Mouse (Mus musculus): Measurements from ENCODE around the gene Gdpgp1. TPM values are rescaled to one million over a fixed set of nuclear protein-coding genes. Genes with fewer than 3 reads are reported as not detected.

Gdpgp1 gene
- polyA plus RNA-seq, 1 experiment from 2014 or later, result 4.6 TPM

GRCm38 (mm10) chr7:80221179-80221750 lies 11.4 kb upstream of the Gdpgp1 start:
- no peaks in the 10 kb centered on the region for H3K9me3 ChIP-seq (ENCODE audit: control insufficient read depth, low read length)
- no peak for DNase-seq (ENCODE audit: low spot score)
- H3K36me3 ChIP-seq (ENCODE audit: control insufficient read depth, insufficient read depth, low read length), result peaks cover 22% of the 10 kb centered on the region
- H3K4me3 ChIP-seq (ENCODE audit: low read depth, low read length), result no peak overlapping the region
- H3K4me2 ChIP-seq (ENCODE audit: low read depth, severe bottlenecking), result no peak overlapping the region
- no peak overlapping the region for H3K27ac ChIP-seq (replicated peaks; ENCODE audit: low read depth, low read length)
- WGBS, result 90% methylated on average over 4 of the region's 4 CpGs
- no peaks in the 10 kb centered on the region for H3K27me3 ChIP-seq (ENCODE audit: control insufficient read depth, insufficient read depth, low read length)
- ATAC-seq (ENCODE audit: insufficient number of reproducible peaks, low FRiP score, low TSS enrichment, low read depth), result no peak
- no peak overlapping the region for H3K9ac ChIP-seq (ENCODE audit: low read length)
- no peaks in the 10 kb centered on the region for H3K4me1 ChIP-seq (ENCODE audit: control insufficient read depth, insufficient read depth, low read length)

DNA sequence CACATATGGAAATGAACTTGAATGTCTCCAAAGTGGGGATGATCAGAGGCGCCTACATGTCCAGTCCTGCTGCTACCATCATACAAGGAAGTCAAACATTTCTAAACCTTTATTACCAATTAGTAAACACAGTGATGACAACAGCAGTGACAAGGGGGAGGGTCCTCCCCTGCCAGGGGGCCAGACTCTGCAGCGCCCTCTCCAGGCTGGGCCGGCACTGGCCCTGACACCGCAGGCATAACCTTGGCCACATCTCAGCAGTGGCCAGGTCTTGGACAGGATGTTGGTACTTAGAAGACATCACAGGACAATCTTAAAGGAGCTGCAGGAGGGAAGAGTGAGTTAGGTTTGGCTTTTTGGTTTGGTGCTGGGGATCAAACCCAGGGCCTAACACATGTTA lies 5.6 kb upstream of the Gdpgp1 start:
- Histone ChIP-seq H3K4me3 (ENCODE audit: low read depth, low read length) (no peak overlapping the region), H3K4me2 (ENCODE audit: low read depth, severe bottlenecking) (no peak overlapping the region), H3K9me3 (ENCODE audit: control insufficient read depth, low read length) (no peaks in the 10 kb centered on the region), H3K9ac (ENCODE audit: low read length) (no peak overlapping the region), H3K4me1 (ENCODE audit: control insufficient read depth, insufficient read depth, low read length) (0 out of 2 replicates have a peak, but pooled peaks cover 2% of the 10 kb centered on the region), H3K27me3 (ENCODE audit: control insufficient read depth, insufficient read depth, low read length) (no peaks in the 10 kb centered on the region), H3K36me3 (ENCODE audit: control insufficient read depth, insufficient read depth, low read length) (peaks cover 10% of the 10 kb centered on the region), H3K27ac (replicated peaks; ENCODE audit: low read depth, low read length) (no peak overlapping the region)
- DNase-seq (ENCODE audit: low spot score) (no peak), ATAC-seq (ENCODE audit: insufficient number of reproducible peaks, low FRiP score, low TSS enrichment, low read depth) (no peak)
- 93% methylated on average over 4 of the region's 4 CpGs for WGBS

GRCm38 (mm10) chr7:80230196-80230595 lies 2.5 kb upstream of the Gdpgp1 start:
- Histone ChIP-seq H3K4me1 (ENCODE audit: control insufficient read depth, insufficient read depth, low read length) (0 out of 2 replicates have a peak, but pooled peaks cover 8% of the 10 kb centered on the region), H3K4me2 (ENCODE audit: low read depth, severe bottlenecking) (no peak overlapping the region), H3K36me3 (ENCODE audit: control insufficient read depth, insufficient read depth, low read length) (peaks cover 2% of the 10 kb centered on the region; the same call in 1 of the 2 replicates), H3K27ac (replicated peaks; ENCODE audit: low read depth, low read length) (no peak overlapping the region), H3K9ac (ENCODE audit: low read length) (no peak overlapping the region), H3K4me3 (ENCODE audit: low read depth, low read length) (no peak overlapping the region), H3K9me3 (ENCODE audit: control insufficient read depth, low read length) (no peaks in the 10 kb centered on the region), H3K27me3 (ENCODE audit: control insufficient read depth, insufficient read depth, low read length) (no peaks in the 10 kb centered on the region)
- ATAC-seq (ENCODE audit: insufficient number of reproducible peaks, low FRiP score, low TSS enrichment, low read depth) (no peak), DNase-seq (ENCODE audit: low spot score) (no peak)
- WGBS, result 64% methylated on average over 6 of the region's 6 CpGs

GRCm38 (mm10) chr7:80231971-80232488 lies 635 bp upstream of the Gdpgp1 start:
- Histone ChIP-seq H3K4me3 (ENCODE audit: low read depth, low read length) (peak overlapping the region; percentile 59), H3K9ac (ENCODE audit: low read length) (peak overlapping the region; percentile 51; the same call in 1 of the 2 replicates), H3K27me3 (ENCODE audit: control insufficient read depth, insufficient read depth, low read length) (no peaks in the 10 kb centered on the region), H3K36me3 (ENCODE audit: control insufficient read depth, insufficient read depth, low read length) (no peaks in the 10 kb centered on the region; the same call in 1 of the 2 replicates), H3K4me1 (ENCODE audit: control insufficient read depth, insufficient read depth, low read length) (0 out of 2 replicates have a peak, but pooled peaks cover 8% of the 10 kb centered on the region), H3K4me2 (ENCODE audit: low read depth, severe bottlenecking) (peak overlapping the region; percentile 75), H3K27ac (replicated peaks; ENCODE audit: low read depth, low read length) (no peak overlapping the region), H3K9me3 (ENCODE audit: control insufficient read depth, low read length) (no peaks in the 10 kb centered on the region)
- peak; percentile 44 for ATAC-seq (ENCODE audit: insufficient number of reproducible peaks, low FRiP score, low TSS enrichment, low read depth)
- under 1% methylated on average over 29 of the region's 29 CpGs for WGBS
- DNase-seq (ENCODE audit: low spot score), result no peak

DNA sequence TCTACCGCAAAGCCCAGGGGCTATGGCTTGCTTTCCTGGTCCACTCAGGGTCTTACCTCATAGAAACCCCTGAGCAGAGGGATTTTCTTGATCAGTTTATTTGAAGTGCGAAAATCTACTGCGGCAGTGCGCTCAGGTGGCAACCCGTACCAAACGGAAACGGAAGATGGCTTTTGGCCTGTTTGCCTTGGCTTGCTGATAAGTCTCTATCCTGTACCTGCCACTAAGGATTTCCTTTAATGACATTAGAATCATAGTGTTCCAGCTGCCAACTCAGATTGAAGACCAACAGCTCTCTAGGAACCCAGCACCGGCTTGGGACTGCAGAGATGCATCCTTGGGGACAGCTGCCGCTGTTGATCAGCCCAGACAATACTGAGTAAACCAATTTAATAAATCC lies 1.1 kb downstream of the Gdpgp1 start:
- Histone ChIP-seq H3K27ac (replicated peaks; ENCODE audit: low read depth, low read length) (no peak overlapping the region), H3K9me3 (ENCODE audit: control insufficient read depth, low read length) (no peaks in the 10 kb centered on the region), H3K4me2 (ENCODE audit: low read depth, severe bottlenecking) (peak overlapping the region; percentile 8; the same call in 1 of the 2 replicates), H3K27me3 (ENCODE audit: control insufficient read depth, insufficient read depth, low read length) (no peaks in the 10 kb centered on the region), H3K4me3 (ENCODE audit: low read depth, low read length) (no peak overlapping the region), H3K36me3 (ENCODE audit: control insufficient read depth, insufficient read depth, low read length) (peaks cover 5% of the 10 kb centered on the region; the same call in 1 of the 2 replicates), H3K4me1 (ENCODE audit: control insufficient read depth, insufficient read depth, low read length) (0 out of 2 replicates have a peak, but pooled peaks cover 8% of the 10 kb centered on the region), H3K9ac (ENCODE audit: low read length) (no peak overlapping the region)
- ATAC-seq (ENCODE audit: insufficient number of reproducible peaks, low FRiP score, low TSS enrichment, low read depth), result no peak
- DNase-seq (ENCODE audit: low spot score), result no peak
- 80% methylated on average over 9 of the region's 9 CpGs for WGBS

- H3K4me3 ChIP-seq (ENCODE audit: low read depth, low read length), result no peak overlapping the region
- no peak overlapping the region for H3K27ac ChIP-seq (replicated peaks; ENCODE audit: low read depth, low read length)
- 85% methylated on average over 10 of the region's 10 CpGs for WGBS
- DNase-seq (ENCODE audit: low spot score) (no peak), ATAC-seq (ENCODE audit: insufficient number of reproducible peaks, low FRiP score, low TSS enrichment, low read depth) (no peak)
- no peak overlapping the region for H3K9ac ChIP-seq (ENCODE audit: low read length)
- H3K4me1 ChIP-seq (ENCODE audit: control insufficient read depth, insufficient read depth, low read length), result 0 out of 2 replicates have a peak, but pooled peaks cover 4% of the 10 kb centered on the region
- H3K27me3 ChIP-seq (ENCODE audit: control insufficient read depth, insufficient read depth, low read length), result no peaks in the 10 kb centered on the region
- no peaks in the 10 kb centered on the region for H3K9me3 ChIP-seq (ENCODE audit: control insufficient read depth, low read length)
- peaks cover 6% of the 10 kb centered on the region; the same call in 1 of the 2 replicates for H3K36me3 ChIP-seq (ENCODE audit: control insufficient read depth, insufficient read depth, low read length)
- no peak overlapping the region for H3K4me2 ChIP-seq (ENCODE audit: low read depth, severe bottlenecking)
These were observed 5.9 kb downstream of the Gdpgp1 start for GRCm38 (mm10) chr7:80238542-80238941.

DNA sequence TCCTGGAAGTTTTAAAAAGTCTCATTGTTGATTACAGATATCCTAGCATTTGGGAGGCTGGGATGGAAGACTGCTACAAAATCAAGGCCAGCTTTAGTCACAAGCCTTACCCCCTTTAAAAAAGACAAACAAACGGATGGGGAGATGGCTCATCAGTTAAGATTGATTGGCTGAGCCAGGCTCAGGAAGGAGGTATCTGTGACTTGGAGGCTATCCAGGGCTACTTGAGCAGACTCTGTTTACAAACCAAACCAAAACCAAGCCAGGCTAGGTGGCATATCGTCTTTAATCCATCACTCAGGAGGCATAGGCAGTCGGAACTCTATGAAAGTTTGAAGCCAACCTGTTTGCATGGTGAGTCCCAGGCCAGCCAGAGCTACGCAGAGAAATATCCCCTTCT lies 9.0 kb downstream of the Gdpgp1 start:
- H3K4me2 ChIP-seq (ENCODE audit: low read depth, severe bottlenecking), result no peak overlapping the region
- H3K27ac ChIP-seq (replicated peaks; ENCODE audit: low read depth, low read length), result no peak overlapping the region
- 81% methylated on average over 4 of the region's 4 CpGs for WGBS
- ATAC-seq (ENCODE audit: insufficient number of reproducible peaks, low FRiP score, low TSS enrichment, low read depth) (no peak), DNase-seq (ENCODE audit: low spot score) (no peak)
- no peaks in the 10 kb centered on the region for H3K9me3 ChIP-seq (ENCODE audit: control insufficient read depth, low read length)
- H3K4me1 ChIP-seq (ENCODE audit: control insufficient read depth, insufficient read depth, low read length), result no peaks in the 10 kb centered on the region
- H3K9ac ChIP-seq (ENCODE audit: low read length), result no peak overlapping the region
- H3K36me3 ChIP-seq (ENCODE audit: control insufficient read depth, insufficient read depth, low read length), result peaks cover 6% of the 10 kb centered on the region; the same call in 1 of the 2 replicates
- no peak overlapping the region for H3K4me3 ChIP-seq (ENCODE audit: low read depth, low read length)
- no peaks in the 10 kb centered on the region for H3K27me3 ChIP-seq (ENCODE audit: control insufficient read depth, insufficient read depth, low read length)

DNA sequence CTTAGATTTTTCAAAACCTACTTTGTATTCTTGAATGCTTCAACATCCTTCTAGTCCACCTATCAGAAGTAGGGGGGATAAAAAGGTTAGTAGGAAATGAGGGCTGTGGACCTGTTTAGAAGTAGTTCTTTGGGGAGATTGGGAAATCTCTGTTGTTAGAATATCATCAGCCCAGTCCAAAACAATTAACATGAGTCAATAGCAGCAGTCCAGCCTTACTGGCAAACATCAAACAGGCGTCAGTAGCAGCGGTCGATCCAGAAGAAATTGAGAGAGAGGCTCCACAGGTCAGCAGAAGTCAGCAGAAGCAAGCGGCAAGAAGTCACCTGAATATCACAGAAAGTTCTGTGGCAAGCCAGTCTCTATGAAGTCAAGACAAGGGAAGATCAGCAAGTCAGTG lies 12.2 kb downstream of the Gdpgp1 start:
- no peak overlapping the region for H3K9ac ChIP-seq (ENCODE audit: low read length)
- DNase-seq (ENCODE audit: low spot score) (no peak), ATAC-seq (ENCODE audit: insufficient number of reproducible peaks, low FRiP score, low TSS enrichment, low read depth) (no peak)
- H3K4me3 ChIP-seq (ENCODE audit: low read depth, low read length), result no peak overlapping the region
- no peaks in the 10 kb centered on the region for H3K36me3 ChIP-seq (ENCODE audit: control insufficient read depth, insufficient read depth, low read length)
- no peaks in the 10 kb centered on the region for H3K4me1 ChIP-seq (ENCODE audit: control insufficient read depth, insufficient read depth, low read length)
- no peaks in the 10 kb centered on the region for H3K27me3 ChIP-seq (ENCODE audit: control insufficient read depth, insufficient read depth, low read length)
- H3K27ac ChIP-seq (replicated peaks; ENCODE audit: low read depth, low read length), result no peak overlapping the region
- H3K4me2 ChIP-seq (ENCODE audit: low read depth, severe bottlenecking), result no peak overlapping the region
- 89% methylated on average over 4 of the region's 4 CpGs for WGBS
- no peaks in the 10 kb centered on the region for H3K9me3 ChIP-seq (ENCODE audit: control insufficient read depth, low read length)
